Mouse (Mus musculus): ENCODE measurements around the gene Setd4. TPM values are rescaled to one million over a fixed set of nuclear protein-coding genes. Genes with fewer than 3 reads are reported as not detected.

Gene Setd4
- polyA plus RNA-seq, 1 experiment from 2014 or later = 7.5 TPM

DNA sequence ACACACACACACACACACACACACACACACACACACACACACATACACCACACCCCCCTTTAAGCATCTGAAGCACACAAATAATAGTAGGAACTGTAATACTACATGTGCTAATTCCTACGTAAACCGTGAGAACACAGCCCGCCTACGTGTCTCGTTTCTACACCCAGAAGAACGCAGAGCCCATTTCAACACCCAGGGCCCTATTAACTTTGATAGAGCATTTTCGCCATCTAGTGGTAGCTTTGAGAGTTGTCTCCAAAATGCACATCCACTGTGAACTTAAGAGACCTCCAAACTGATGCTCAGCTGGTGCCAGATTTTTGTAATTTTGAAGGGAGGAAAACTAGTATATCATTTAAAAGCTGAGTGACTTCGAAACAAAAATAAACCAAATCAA is 60.2 kb downstream of the Setd4 start:
- 4% methylated on average over 8 of the region's 8 CpGs for WGBS
- ATAC-seq (ENCODE audit: insufficient number of reproducible peaks, low FRiP score) = no peak

DNA sequence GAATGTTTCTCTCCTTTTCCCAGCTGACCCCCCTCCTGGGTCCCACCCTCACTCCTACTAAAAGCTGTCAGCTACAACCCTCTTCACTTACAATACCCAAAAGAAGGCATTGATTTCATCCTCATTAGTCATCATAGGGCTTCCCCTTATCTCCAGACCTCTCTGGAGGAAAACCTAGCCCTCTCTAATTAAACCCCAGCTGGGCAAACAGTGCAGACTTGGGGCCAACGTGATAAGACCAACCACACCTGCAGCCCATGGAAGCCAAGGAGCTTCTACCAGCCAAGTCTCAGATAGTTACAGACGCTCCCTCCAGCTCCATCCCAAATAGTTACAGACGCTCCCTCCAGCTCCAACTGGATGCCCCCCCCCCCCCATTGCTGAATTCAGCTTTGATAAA is 64.0 kb downstream of the Setd4 start:
- Histone ChIP-seq H3K36me3 (no peaks in the 10 kb centered on the region), H3K4me1 (replicated peaks) (peaks cover 9% of the 10 kb centered on the region; the same call in 1 of the 2 replicates), H3K27me3 (replicated peaks) (peaks cover 12% of the 10 kb centered on the region), H3K9ac (no peak overlapping the region), H3K9me3 (replicated peaks) (no peaks in the 10 kb centered on the region), H3K4me2 (no peak overlapping the region), H3K4me3 (no peak overlapping the region), H3K27ac (ENCODE audit: poor library complexity, severe bottlenecking) (no peak overlapping the region)
- WGBS = 26% methylated on average over 3 of the region's 3 CpGs
- peak; percentile 36; the same call in 1 of the 2 replicates for ATAC-seq (ENCODE audit: insufficient number of reproducible peaks, low FRiP score)

More for the DNA sequence above, 60.2 kb downstream of the Setd4 start:
- Histone ChIP-seq H3K9me3 (replicated peaks) (no peaks in the 10 kb centered on the region), H3K36me3 (no peaks in the 10 kb centered on the region), H3K9ac (no peak overlapping the region), H3K27me3 (replicated peaks) (peaks cover 21% of the 10 kb centered on the region), H3K4me2 (0 out of 2 replicates have a peak overlapping the region, but pooled peaks have one; percentile 35), H3K4me1 (replicated peaks) (peaks cover 9% of the 10 kb centered on the region; the same call in 1 of the 2 replicates), H3K4me3 (no peak overlapping the region), H3K27ac (ENCODE audit: poor library complexity, severe bottlenecking) (no peak overlapping the region)

DNA sequence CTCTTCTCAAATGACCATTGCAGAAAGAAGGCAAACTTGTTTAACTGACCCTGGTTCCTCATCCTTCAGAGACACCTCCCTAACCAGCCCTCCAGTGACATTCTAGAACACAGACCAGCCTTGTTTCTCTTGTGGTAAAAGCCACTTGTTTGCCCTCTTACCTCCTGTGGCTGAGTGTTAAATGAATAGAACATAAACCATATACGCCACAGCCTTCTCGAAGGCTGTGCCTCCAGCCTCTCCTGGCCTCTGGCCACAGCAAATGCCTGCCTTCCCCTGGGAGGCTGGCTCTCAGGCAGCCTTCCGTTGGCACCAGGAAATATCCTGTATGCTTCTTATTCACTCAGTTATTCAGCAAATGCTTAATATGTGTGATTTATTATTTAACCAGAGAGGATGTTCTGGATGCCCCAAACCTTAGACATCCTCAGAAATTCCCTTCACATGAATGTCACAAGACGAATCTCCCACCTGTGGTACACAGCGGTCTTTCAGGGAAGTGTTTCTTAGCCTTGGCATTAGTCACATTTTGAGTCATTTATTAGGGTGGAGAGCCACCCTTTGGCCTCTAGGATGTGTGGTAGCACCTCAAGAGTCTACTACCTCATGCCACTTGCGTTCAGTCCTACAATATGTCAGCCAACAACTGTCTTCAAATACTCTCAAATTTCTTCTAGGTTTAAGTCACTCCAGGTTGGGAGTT is 68.6 kb downstream of the Setd4 start:
- 0 out of 2 replicates have a peak, but pooled peaks cover 4% of the 10 kb centered on the region for H3K27me3 ChIP-seq (replicated peaks)
- H3K27ac ChIP-seq (ENCODE audit: poor library complexity, severe bottlenecking) = no peak overlapping the region
- 74% methylated on average over 6 of the region's 6 CpGs for WGBS
- no peaks in the 10 kb centered on the region for H3K9me3 ChIP-seq (replicated peaks)
- no peak overlapping the region for H3K4me2 ChIP-seq
- peaks cover 8% of the 10 kb centered on the region; the same call in 1 of the 2 replicates for H3K4me1 ChIP-seq (replicated peaks)
- no peak overlapping the region for H3K4me3 ChIP-seq
- no peaks in the 10 kb centered on the region for H3K36me3 ChIP-seq
- no peak for ATAC-seq (ENCODE audit: insufficient number of reproducible peaks, low FRiP score)
- no peak overlapping the region for H3K9ac ChIP-seq

Other genes with a start within 250 kb of the Setd4 start
- gene Cbr1, start 1.8 kb upstream of the Setd4 start, polyA plus RNA-seq (2016; fragmentation: Nextera tagmentation; extraction: Ambion mirVana) = 57.0 and 58.0 TPM in 2 replicates
- not detected in 2 replicates for gene Gm5678, start 24.0 kb upstream of the Setd4 start, polyA plus RNA-seq (2016; fragmentation: Nextera tagmentation; extraction: Ambion mirVana)
- gene Cbr3, start 79.2 kb upstream of the Setd4 start, polyA plus RNA-seq (2016; fragmentation: Nextera tagmentation; extraction: Ambion mirVana) = 0.69 TPM in 1 of 2 replicates, not detected in the other
- 6.9 and 9.2 TPM in 2 replicates for gene Dop1b, start 107.8 kb upstream of the Setd4 start, polyA plus RNA-seq (2016; fragmentation: Nextera tagmentation; extraction: Ambion mirVana)
- 32.1 and 35.0 TPM in 2 replicates for gene Morc3, start 228.1 kb upstream of the Setd4 start, polyA plus RNA-seq (2016; fragmentation: Nextera tagmentation; extraction: Ambion mirVana)